Mouse (Mus musculus) v-Abl transformed pro-B cells (cell line): Measurements from ENCODE around the gene Igsf9b.

ENCODE experiments used
- in situ Hi-C, 2 experiments: fragments of 400-800 bp; cut with MboI; formaldehyde crosslinking; loops; one replicate each; pipeline ENCODE4 v1.15.1; 2025; ENCODE audit not compliant: unreplicated experiment in 2 of 2

The Igsf9b gene

DNA sequence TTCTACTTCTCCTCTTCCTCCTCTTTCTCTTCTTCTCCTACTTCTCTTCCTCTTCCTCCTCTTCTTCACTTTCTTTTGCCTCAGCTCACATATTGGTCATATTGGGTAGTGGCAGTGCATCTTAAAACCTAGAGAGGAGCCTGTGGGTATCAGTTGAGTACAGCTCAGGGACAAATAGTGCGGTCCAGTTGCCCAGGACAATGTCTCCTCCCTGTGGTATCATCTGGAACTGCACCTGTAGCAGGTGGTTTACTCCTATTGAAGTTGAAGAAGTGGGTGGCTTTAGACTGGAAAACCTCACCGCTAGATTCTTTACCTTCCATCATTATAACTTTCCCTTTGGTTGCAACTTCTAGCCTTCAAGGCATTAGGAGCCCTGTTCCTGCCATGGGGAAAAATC, 26.9 kb downstream of the Igsf9b start:
- in situ Hi-C loops = no loop called here

GRCm38 (mm10) chr9:27327558-27327957, 28.6 kb downstream of the Igsf9b start:
- in situ Hi-C loops = no loop called here

DNA sequence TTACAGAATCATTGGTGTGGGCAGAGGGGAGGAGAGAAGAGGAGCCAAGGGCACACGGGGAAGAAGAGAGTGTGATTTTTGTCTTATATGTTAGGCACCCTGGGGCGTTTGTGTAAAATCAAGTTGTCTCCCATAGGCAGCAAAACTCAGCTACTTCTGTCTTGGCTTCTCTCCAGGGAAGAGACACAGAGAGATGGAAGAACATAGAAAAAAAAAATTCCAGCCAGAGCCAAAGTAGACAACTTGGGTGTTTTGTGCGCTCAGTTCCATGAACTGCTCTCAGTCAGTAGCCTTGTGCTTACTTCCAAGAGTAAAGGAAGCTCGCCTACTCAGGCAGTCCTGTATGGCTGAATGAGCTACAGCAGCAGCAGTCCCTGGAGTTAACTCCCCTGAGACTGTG, 31.4 kb downstream of the Igsf9b start:
- in situ Hi-C loops = no loop called here

- in situ Hi-C loops = no loop called here
Observed at GRCm38 (mm10) chr9:27331538-27331937, 32.5 kb downstream of the Igsf9b start.

- in situ Hi-C loops = no loop called here
Observed at GRCm38 (mm10) chr9:27334895-27335294, 35.9 kb downstream of the Igsf9b start.

- in situ Hi-C loops = no loop called here
Observed at GRCm38 (mm10) chr9:27336962-27337636, 38.1 kb downstream of the Igsf9b start.

DNA sequence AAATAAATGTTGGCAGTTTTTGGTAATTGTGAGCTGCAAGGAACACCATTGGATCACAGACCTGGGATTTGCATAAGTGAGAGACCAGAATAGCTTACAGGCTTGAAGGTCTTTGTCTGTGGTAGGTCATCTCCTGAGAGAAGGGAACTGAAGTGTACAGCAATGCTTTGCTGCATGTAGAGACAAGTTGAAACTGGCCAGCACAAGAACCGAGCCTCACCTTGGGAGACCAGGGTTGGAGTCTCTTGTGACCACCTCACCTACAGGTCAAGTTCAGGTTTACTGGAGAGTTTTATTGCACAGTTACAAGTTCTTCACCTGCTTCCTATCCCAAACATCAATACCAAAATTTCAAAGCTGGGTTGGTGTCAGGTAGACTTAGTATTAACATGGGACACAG, 40.2 kb downstream of the Igsf9b start:
- in situ Hi-C loops = no loop called here

DNA sequence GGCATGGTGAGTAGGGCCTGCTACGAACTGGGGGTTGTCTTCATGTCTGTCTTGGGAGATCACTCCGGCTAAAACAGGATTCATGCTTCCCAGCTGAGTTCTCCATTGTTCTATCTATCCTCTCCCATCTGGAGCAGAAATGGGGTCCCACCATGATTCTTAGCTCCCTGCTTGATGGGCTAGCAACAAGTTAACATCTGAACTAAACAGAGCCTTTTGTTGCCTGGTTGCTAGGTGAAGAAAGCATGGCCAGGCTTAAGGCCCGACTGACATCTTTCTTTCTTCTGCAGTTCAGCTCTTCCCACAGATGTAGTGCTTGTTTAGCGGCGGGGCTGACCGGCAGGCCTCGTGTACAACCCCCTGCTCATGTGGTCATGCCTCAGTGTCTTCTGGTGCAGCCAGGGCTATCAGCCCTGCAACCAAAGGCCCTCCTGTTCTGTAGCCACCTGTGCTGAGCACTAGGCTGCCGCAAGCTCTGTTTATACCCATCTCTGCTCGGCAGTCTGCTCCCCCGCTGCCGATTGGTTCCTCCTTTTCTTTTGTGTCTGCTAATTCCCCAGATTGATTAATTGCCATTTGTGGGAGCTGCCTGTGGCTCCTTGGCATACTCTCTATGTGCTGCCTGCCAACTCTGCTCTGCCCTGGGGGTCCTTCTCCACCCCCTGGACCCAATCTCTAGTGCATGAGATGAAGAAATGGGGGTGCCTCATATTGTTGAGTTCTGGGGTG, 47.7 kb downstream of the Igsf9b start:
- in situ Hi-C loops = no loop called here

DNA sequence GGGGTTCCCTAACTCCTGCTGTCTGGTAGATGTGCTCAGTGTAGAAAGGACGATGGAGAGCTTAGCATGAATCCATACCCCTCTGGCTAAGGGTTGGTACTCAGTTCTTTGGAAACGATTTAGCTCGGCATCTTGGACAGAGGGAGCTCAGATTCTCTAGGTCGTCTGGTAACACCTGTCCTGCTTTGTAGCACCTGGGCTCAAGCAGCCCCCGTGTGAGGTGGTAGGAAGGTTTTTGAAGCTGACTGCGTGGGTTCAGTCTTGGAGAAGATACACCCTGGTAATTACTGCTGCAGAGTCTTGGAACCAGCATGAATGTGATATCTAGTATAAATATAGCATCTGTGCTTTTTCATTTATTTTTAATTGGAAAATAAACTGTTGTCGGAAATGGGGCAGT, 54.1 kb downstream of the Igsf9b start:
- in situ Hi-C loops = no loop called here

GRCm38 (mm10) chr9:27357893-27358292, 58.9 kb downstream of the Igsf9b start:
- in situ Hi-C loops = no loop called here

DNA sequence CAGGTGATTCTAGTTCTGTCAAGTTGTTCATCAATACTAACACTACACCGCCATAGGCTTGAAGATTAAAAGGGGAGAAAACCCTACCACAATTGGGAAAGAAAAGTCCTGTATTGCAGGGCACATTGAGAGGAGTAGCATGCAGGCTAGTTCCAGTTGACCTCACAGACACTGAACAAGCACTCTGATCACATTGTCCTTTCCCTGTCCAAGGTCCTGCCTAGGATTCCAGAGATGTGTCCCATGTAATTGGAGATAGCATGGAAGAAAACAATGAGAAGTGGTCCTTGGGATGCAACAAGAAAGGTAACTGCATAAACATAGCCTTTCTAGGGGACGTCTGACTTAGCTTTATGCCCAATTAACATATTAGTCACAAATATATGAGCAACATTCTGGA, 68.2 kb downstream of the Igsf9b start:
- in situ Hi-C loops = no loop called here

- in situ Hi-C loops = no loop called here
Observed at GRCm38 (mm10) chr9:27369108-27369507, 70.1 kb downstream of the Igsf9b start.

DNA sequence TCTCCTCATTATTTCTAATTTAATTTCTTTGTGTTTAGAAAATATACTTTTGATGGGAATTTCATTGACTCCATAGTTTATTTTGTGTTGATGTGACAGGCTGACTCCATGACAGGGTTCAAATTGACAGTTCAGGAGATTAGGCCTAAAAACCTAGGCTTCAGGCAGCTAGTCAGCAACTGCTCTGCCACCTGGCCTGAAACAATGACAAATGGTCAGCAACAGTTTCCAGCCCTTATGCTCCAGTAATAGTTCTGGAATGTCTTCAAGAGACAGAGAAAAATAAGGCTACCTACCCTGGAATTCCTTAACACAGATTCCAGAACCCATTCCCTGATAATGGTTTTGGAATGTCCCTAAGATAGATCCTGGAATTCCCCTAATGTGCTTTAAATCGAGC, 76.7 kb downstream of the Igsf9b start:
- in situ Hi-C loops = no loop called here

GRCm38 (mm10) chr9:27386951-27387350, 87.9 kb downstream of the Igsf9b start:
- in situ Hi-C loops = no loop called here

DNA sequence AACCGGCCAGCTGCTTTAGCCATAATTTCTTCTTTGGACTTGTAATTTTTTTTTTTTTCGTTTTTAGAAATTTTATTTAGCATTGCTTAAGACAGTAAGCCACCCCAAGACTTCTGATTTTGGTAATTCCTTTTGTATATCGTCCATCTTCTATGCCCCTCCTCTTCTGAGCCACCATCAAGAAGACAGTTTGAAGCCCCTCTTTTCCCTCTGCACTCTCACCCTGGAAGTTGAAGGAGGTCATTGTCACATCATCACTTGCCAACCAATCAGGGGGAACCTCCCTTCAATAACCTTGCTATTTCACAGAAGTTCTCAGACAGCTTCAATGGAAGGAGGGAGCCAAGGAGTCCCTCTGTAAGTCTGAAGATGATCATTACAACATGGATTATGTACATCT, 97.5 kb downstream of the Igsf9b start, which contains the start of gene Spata19:
Spata19 (plus strand) TSS at position 301 of the 400 bp plus-strand sequence.
- in situ Hi-C loops = no loop called here

- in situ Hi-C loops = no loop called here
Observed at GRCm38 (mm10) chr9:27401169-27401568, 102.2 kb downstream of the Igsf9b start.
